Comparison of ENCODE assay signal across 23 mouse cellular contexts in genomic region chr11:107319861-107320260, GRCm38 (mm10).
DNase-seq lines count a peak whose midpoint lies in the region; ATAC-seq and TF ChIP-seq lines count a peak whose summit lies in the region.
"Had no signal": no experiment of that assay in that cellular context is flagged by ENCODE, and none has a peak within 500 bp of the region (broad histone marks: within the 10 kb centered on the region; RNA-seq: fewer than 3 reads in every experiment).

No protein-coding gene starts in this region.

- no peak for TF ChIP-seq CTCF in stomach, postnatal 0 days (IDR thresholded peaks at IDR 0.05; ENCODE audit: low read depth)

- H3K9ac ChIP-seq in forebrain, embryonic 14.5 days (ENCODE audit: low read length) = no peak overlapping the region
- H3K9ac ChIP-seq in forebrain, embryonic 12.5 days = no peak overlapping the region
- no peak overlapping the region for H3K9ac ChIP-seq in stomach, embryonic 15.5 days
- H3K9ac ChIP-seq in stomach, postnatal 0 days (ENCODE audit: low read length) = no peak overlapping the region
- H3K9ac ChIP-seq: embryonic facial prominence, embryonic 15.5 days; heart, embryonic 13.5 days; liver, embryonic 12.5 days; midbrain, embryonic 12.5 days had no signal

- no peaks in the 10 kb centered on the region; the same call in 1 of the 2 replicates for H3K9me3 ChIP-seq in forebrain, embryonic 14.5 days (replicated peaks; ENCODE audit: control insufficient read depth, low read length)
- H3K9me3 ChIP-seq in forebrain, embryonic 12.5 days = no peaks in the 10 kb centered on the region
- no peaks in the 10 kb centered on the region for H3K9me3 ChIP-seq in stomach, embryonic 15.5 days
- H3K9me3 ChIP-seq in stomach, postnatal 0 days (ENCODE audit: control insufficient read depth, low read length) = no peaks in the 10 kb centered on the region
- H3K9me3 ChIP-seq: embryonic facial prominence, embryonic 15.5 days; heart, embryonic 13.5 days; liver, embryonic 12.5 days; midbrain, embryonic 12.5 days had no signal

- H3K4me3 ChIP-seq in forebrain, embryonic 14.5 days (ENCODE audit: low read depth, low read length) = no peak overlapping the region
- H3K4me3 ChIP-seq in forebrain, embryonic 12.5 days (replicated peaks) = no peak overlapping the region
- H3K4me3 ChIP-seq in stomach, embryonic 15.5 days (replicated peaks) = no peak overlapping the region
- no peak overlapping the region for H3K4me3 ChIP-seq in stomach, postnatal 0 days (ENCODE audit: low read depth, low read length)
- H3K4me3 ChIP-seq: embryonic facial prominence, embryonic 15.5 days; heart, adult 2 months; heart, embryonic 13.5 days; liver, embryonic 12.5 days; midbrain, embryonic 12.5 days had no signal

- DNase-seq in forebrain, embryonic 14.5 days (ENCODE audit: low spot score) = peak; percentile 23
- DNase-seq in stomach, postnatal 0 days (ENCODE audit: low spot score) = no peak
- DNase-seq in embryo, embryonic 11 days = peak; percentile 33
- DNase-seq in urinary bladder, adult 2 months (ENCODE audit: low spot score) = no peak
- DNase-seq in cerebellum, adult 8-10 months = no peak
- DNase-seq: cerebellum, adult 11 months; cerebellum, postnatal 10 days; gastrocnemius, postnatal 36 days; heart, adult 2 months; heart, postnatal 14 days; kidney, postnatal 10 days; layer of hippocampus, postnatal 36 days; lung, adult 2 months; lung, postnatal 14 days; thymus, postnatal 25 days had no signal

- no peaks in the 10 kb centered on the region for H3K4me1 ChIP-seq in forebrain, embryonic 14.5 days (ENCODE audit: control insufficient read depth, insufficient read depth, low read length)
- peaks cover 4% of the 10 kb centered on the region; the same call in 1 of the 2 replicates for H3K4me1 ChIP-seq in forebrain, embryonic 12.5 days
- H3K4me1 ChIP-seq in stomach, embryonic 15.5 days = no peaks in the 10 kb centered on the region
- no peaks in the 10 kb centered on the region for H3K4me1 ChIP-seq in stomach, postnatal 0 days (replicated peaks; ENCODE audit: control insufficient read depth, insufficient read depth)

- no peak overlapping the region for H3K4me2 ChIP-seq in forebrain, embryonic 14.5 days (ENCODE audit: low read length)
- no peak overlapping the region for H3K4me2 ChIP-seq in forebrain, embryonic 12.5 days
- H3K4me2 ChIP-seq in stomach, embryonic 15.5 days = no peak overlapping the region
- H3K4me2 ChIP-seq in stomach, postnatal 0 days (replicated peaks; ENCODE audit: low read depth) = no peak overlapping the region
- H3K4me2 ChIP-seq: embryonic facial prominence, embryonic 15.5 days; heart, embryonic 13.5 days; liver, embryonic 12.5 days; midbrain, embryonic 12.5 days had no signal

- ATAC-seq in forebrain, embryonic 14.5 days = no peak
- no peak for ATAC-seq in forebrain, embryonic 12.5 days (ENCODE audit: low FRiP score)
- ATAC-seq in stomach, embryonic 15.5 days (ENCODE audit: insufficient read depth, low FRiP score, low read depth) = peak; percentile 35; the same call in 1 of the 2 replicates
- ATAC-seq in stomach, postnatal 0 days (ENCODE audit: low FRiP score, low TSS enrichment) = no peak
- ATAC-seq: hindbrain, postnatal 0 days; intestine, postnatal 0 days; liver, embryonic 12.5 days had no signal

- 53% methylated on average over 10 of the region's 10 CpGs for WGBS in forebrain, embryonic 14.5 days
- 55% methylated on average over 10 of the region's 10 CpGs for WGBS in forebrain, embryonic 12.5 days
- WGBS in stomach, embryonic 15.5 days = 56% methylated on average over 10 of the region's 10 CpGs
- whole genome bisulfite sequencing in stomach, postnatal 0 days = 54% methylated on average over 10 of the region's 10 CpGs

- no peak overlapping the region for H3K27ac ChIP-seq in forebrain, embryonic 14.5 days (ENCODE audit: low read depth, low read length)
- H3K27ac ChIP-seq in forebrain, embryonic 12.5 days = no peak overlapping the region
- no peak overlapping the region for H3K27ac ChIP-seq in stomach, embryonic 15.5 days
- no peak overlapping the region for H3K27ac ChIP-seq in stomach, postnatal 0 days (replicated peaks)
- H3K27ac ChIP-seq: embryonic facial prominence, embryonic 15.5 days; heart, adult 2 months; heart, embryonic 13.5 days; hindbrain, postnatal 0 days; liver, embryonic 12.5 days; midbrain, embryonic 12.5 days had no signal

- H3K27me3 ChIP-seq in forebrain, embryonic 14.5 days (replicated peaks; ENCODE audit: control insufficient read depth, insufficient read depth, low read length) = no peaks in the 10 kb centered on the region
- H3K27me3 ChIP-seq in forebrain, embryonic 12.5 days = no peaks in the 10 kb centered on the region
- H3K27me3 ChIP-seq in stomach, embryonic 15.5 days (replicated peaks) = no peaks in the 10 kb centered on the region
- no peaks in the 10 kb centered on the region for H3K27me3 ChIP-seq in stomach, postnatal 0 days (ENCODE audit: control insufficient read depth, insufficient read depth, low read length)
- H3K27me3 ChIP-seq: embryonic facial prominence, embryonic 15.5 days; heart, embryonic 13.5 days; liver, embryonic 12.5 days; midbrain, embryonic 12.5 days had no signal

- no peaks in the 10 kb centered on the region for H3K36me3 ChIP-seq in forebrain, embryonic 14.5 days (ENCODE audit: control insufficient read depth, insufficient read depth, low read length)
- H3K36me3 ChIP-seq in forebrain, embryonic 12.5 days (replicated peaks) = peaks cover 5% of the 10 kb centered on the region; the same call in 1 of the 2 replicates
- H3K36me3 ChIP-seq in stomach, embryonic 15.5 days = no peaks in the 10 kb centered on the region
- no peaks in the 10 kb centered on the region for H3K36me3 ChIP-seq in stomach, postnatal 0 days (ENCODE audit: control insufficient read depth, insufficient read depth, low read length)
- H3K36me3 ChIP-seq: embryonic facial prominence, embryonic 15.5 days had no signal

- TF ChIP-seq EP300 in stomach, postnatal 0 days (optimal IDR thresholded peaks at IDR 0.05) = no peak

Comparison
In these comparisons a context has a peak if more than half of its experiments do, and no peak if none do; other contexts are left out.
1. DNase-seq: peak in forebrain, embryonic 14.5 days (single experiment) and embryo, embryonic 11 days (single experiment); none in stomach, postnatal 0 days (single experiment), urinary bladder, adult 2 months (single experiment) and cerebellum, adult 8-10 months (single experiment).